Mouse (Mus musculus): ENCODE data around the gene Prmt3. TPM values are rescaled to one million over a fixed set of nuclear protein-coding genes. Genes with fewer than 3 reads are reported as not detected.

Prmt3 gene
- polyA plus RNA-seq, 2 experiments: 12.2 to 20.1 TPM

DNA sequence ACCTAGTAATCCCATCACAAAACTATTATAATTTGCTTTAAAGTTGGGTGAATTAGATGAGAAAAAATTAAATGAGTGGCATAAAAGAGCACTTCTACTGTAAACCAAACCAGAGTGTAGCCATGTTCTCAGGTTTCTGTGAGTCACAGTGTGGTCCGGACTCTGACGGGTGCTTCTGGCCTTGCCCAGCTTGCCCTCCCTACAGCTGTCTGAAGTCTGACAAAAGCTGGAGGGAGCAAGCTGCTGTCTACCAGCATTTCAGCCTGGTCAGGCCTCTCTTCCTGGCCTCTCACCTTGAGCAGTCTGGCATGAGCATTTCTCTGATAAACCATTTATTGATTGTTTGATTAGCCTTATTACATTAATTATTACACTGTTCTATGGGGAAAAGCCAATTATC is 69.8 kb downstream of the Prmt3 start:
- no peak overlapping the region for H3K4me3 ChIP-seq (ENCODE audit: insufficient read depth in 1 of 2, low read depth in 2 of 2, low read length in 2 of 2)
- H3K36me3 ChIP-seq (replicated peaks; ENCODE audit: control insufficient read depth, insufficient read depth, low read depth): 0 out of 2 replicates have a peak, but pooled peaks cover 4% of the 10 kb centered on the region
- ATAC-seq (ENCODE audit: insufficient read depth) (no peak), DNase-seq (ENCODE audit: low read depth in 3 of 3, low spot score in 3 of 3) (no peak)
- 86% methylated on average over 2 of the region's 2 CpGs for WGBS (ENCODE audit: insufficient replicate concordance)
- H3K27ac ChIP-seq: no peak overlapping the region
- no peak overlapping the region for H3K9ac ChIP-seq (replicated peaks)
- no peak overlapping the region for H3K4me2 ChIP-seq (ENCODE audit: low read depth)
- 0 out of 4 replicates have a peak, but pooled peaks cover 0 to 2% of the 10 kb centered on the region in 2 experiments for H3K4me1 ChIP-seq (replicated peaks; ENCODE audit: control insufficient read depth in 2 of 2, insufficient read depth in 2 of 2, low read length in 1 of 2)
- no peaks in the 10 kb centered on the region for H3K27me3 ChIP-seq (ENCODE audit: control insufficient read depth, insufficient read depth, low read length)
- TF ChIP-seq EP300 (IDR thresholded peaks at IDR 0.05; ENCODE audit: low read depth): no peak
- TF ChIP-seq CTCF (IDR thresholded peaks at IDR 0.05; ENCODE audit: low read depth): no peak
- H3K9me3 ChIP-seq (ENCODE audit: control insufficient read depth, low read length): no peaks in the 10 kb centered on the region

DNA sequence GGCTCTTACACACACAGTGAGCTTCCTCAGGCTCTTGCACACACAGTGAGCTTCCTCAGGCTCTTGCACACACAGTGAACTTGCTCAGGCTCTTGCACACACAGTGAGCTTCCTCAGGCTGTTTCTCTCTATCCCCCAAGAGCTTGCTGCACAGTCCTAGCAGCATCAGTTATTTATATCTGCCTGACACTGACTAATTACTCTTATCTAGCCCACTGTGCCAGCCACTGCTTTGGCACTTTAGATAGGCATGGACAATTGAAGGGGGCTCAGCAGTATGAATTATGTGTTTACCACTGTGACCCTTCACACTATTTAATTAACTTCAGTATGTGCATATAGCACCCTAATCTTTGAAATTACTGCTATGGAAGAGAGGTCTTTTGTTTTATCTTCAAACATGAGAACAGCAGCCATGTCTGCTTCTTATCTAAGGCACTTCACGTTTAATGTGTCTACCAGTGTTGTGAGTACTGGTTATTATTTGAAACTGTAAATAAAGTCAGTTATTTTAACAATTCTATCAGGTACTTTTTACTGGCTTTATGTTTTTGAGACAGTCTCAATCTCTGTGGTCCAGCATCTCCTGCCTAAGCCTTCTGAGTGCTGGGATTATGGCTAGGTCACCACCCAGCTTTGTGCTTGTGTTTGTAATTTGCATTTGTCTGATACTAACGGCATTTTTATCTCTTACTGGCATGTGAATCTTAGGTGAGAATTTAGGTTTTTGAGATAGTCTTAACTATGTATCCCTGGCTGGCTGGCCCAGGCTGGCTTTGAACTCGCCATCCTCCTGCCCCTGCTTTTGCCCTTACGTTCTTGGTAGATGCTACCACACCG is 75.4 kb downstream of the Prmt3 start:
- TF ChIP-seq EP300 (IDR thresholded peaks at IDR 0.05; ENCODE audit: low read depth): peak; percentile 43
- TF ChIP-seq CTCF (IDR thresholded peaks at IDR 0.05; ENCODE audit: low read depth): no peak
- Histone ChIP-seq H3K27me3 (ENCODE audit: control insufficient read depth, insufficient read depth, low read length) (no peaks in the 10 kb centered on the region), H3K27ac (no peak overlapping the region), H3K4me1 (replicated peaks; ENCODE audit: control insufficient read depth in 2 of 2, insufficient read depth in 2 of 2, low read length in 1 of 2) (peaks cover 0 to 5% of the 10 kb centered on the region in 2 experiments; a peak in 2 of 4 replicates), H3K4me2 (ENCODE audit: low read depth) (no peak overlapping the region), H3K4me3 (ENCODE audit: insufficient read depth in 1 of 2, low read depth in 2 of 2, low read length in 2 of 2) (no peak overlapping the region), H3K36me3 (replicated peaks; ENCODE audit: control insufficient read depth, insufficient read depth, low read depth) (peaks cover 6% of the 10 kb centered on the region), H3K9me3 (ENCODE audit: control insufficient read depth, low read length) (no peaks in the 10 kb centered on the region), H3K9ac (replicated peaks) (no peak overlapping the region)
- DNase-seq (ENCODE audit: low read depth in 3 of 3, low spot score in 3 of 3) (no peak), ATAC-seq (ENCODE audit: insufficient read depth) (peak; percentile 65; the same call in 1 of the 2 replicates)
- WGBS (ENCODE audit: insufficient replicate concordance): 36% methylated on average over 5 of the region's 5 CpGs

DNA sequence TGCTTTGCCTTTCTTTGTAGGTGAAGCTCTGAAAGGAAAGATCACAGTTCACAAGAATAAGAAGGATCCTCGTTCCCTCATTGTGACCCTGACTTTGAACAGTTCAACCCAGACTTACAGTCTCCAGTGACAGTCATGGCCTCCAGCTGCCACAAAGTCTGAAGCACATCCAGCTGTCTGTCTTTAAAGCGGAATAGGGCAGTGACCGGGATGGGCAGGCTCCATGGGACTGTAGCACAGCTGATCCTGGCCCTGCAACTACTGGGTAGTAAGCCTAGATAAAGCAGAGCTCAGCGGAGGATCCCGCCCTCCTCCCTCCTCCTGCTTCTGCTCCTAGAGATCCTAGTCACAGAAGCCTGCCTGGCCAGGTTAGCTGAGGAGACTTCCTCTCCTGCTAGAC is 79.2 kb downstream of the Prmt3 start:
- Histone ChIP-seq H3K36me3 (replicated peaks; ENCODE audit: control insufficient read depth, insufficient read depth, low read depth) (peaks cover 2% of the 10 kb centered on the region), H3K4me1 (replicated peaks; ENCODE audit: control insufficient read depth in 2 of 2, insufficient read depth in 2 of 2, low read length in 1 of 2) (peaks cover 0 to 5% of the 10 kb centered on the region in 2 experiments; a peak in 2 of 4 replicates), H3K9ac (replicated peaks) (no peak overlapping the region), H3K9me3 (ENCODE audit: control insufficient read depth, low read length) (no peaks in the 10 kb centered on the region), H3K27me3 (ENCODE audit: control insufficient read depth, insufficient read depth, low read length) (no peaks in the 10 kb centered on the region), H3K27ac (no peak overlapping the region), H3K4me3 (ENCODE audit: insufficient read depth in 1 of 2, low read depth in 2 of 2, low read length in 2 of 2) (no peak overlapping the region), H3K4me2 (ENCODE audit: low read depth) (no peak overlapping the region)
- no peak for TF ChIP-seq CTCF (IDR thresholded peaks at IDR 0.05; ENCODE audit: low read depth)
- TF ChIP-seq EP300 (IDR thresholded peaks at IDR 0.05; ENCODE audit: low read depth): no peak
- ATAC-seq (ENCODE audit: insufficient read depth): no peak
- 86% methylated on average over 5 of the region's 5 CpGs for WGBS (ENCODE audit: insufficient replicate concordance)
- DNase-seq (ENCODE audit: low read depth in 3 of 3, low spot score in 3 of 3): no peak

DNA sequence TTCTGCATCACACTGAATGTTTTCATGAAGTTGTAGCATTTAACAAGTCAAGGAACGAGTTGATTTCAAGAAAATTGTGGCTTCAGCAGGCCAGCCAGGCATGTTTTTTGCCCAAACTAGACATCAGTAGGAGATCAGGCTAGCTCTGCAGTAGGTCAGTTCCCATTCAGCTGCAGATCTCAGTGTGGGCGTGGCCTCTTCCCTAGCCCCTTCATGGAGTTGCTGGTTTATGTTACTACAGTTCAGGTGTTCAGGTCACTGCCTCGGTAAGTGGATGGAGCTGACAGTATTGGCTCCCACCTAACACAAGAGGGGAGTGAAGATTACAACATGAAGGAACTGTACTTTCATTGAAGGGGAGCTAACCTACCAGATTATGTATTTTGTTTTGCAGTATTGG is 80.1 kb downstream of the Prmt3 start:
- no peak for ATAC-seq (ENCODE audit: insufficient read depth)

DNA sequence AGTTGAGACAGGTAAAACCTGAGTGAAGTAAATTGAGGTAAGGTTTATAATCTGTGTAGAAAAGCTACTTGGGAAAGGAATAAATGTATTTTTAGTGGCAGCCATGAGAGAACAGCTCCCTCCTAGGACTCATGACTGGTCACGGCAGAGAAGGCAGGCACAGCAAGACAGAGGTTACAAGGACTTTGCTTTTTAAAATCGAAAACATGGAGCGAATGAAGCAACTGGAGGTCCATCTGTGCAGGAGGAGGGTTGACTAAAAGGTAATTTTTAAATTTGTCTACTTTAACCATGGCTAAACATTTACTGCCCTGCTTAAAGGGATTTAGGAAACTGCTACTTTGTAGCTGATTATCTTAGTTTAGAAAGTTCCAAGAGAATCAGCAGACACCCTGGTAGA is 81.7 kb downstream of the Prmt3 start:
- Histone ChIP-seq H3K4me2 (ENCODE audit: low read depth) (no peak overlapping the region), H3K27me3 (ENCODE audit: control insufficient read depth, insufficient read depth, low read length) (no peaks in the 10 kb centered on the region), H3K4me3 (ENCODE audit: insufficient read depth in 1 of 2, low read depth in 2 of 2, low read length in 2 of 2) (no peak overlapping the region), H3K27ac (no peak overlapping the region), H3K4me1 (replicated peaks; ENCODE audit: control insufficient read depth in 2 of 2, insufficient read depth in 2 of 2, low read length in 1 of 2) (no peaks in the 10 kb centered on the region), H3K9ac (replicated peaks) (no peak overlapping the region), H3K9me3 (ENCODE audit: control insufficient read depth, low read length) (no peaks in the 10 kb centered on the region), H3K36me3 (replicated peaks; ENCODE audit: control insufficient read depth, insufficient read depth, low read depth) (peaks cover 2% of the 10 kb centered on the region)
- WGBS (ENCODE audit: insufficient replicate concordance): 68% methylated on average over 3 of the region's 3 CpGs
- ATAC-seq (ENCODE audit: insufficient read depth) (no peak), DNase-seq (ENCODE audit: low read depth in 3 of 3, low spot score in 3 of 3) (no peak)
- TF ChIP-seq EP300 (IDR thresholded peaks at IDR 0.05; ENCODE audit: low read depth): no peak
- TF ChIP-seq CTCF (IDR thresholded peaks at IDR 0.05; ENCODE audit: low read depth): no peak

More for the DNA sequence above, 80.1 kb downstream of the Prmt3 start:
- Histone ChIP-seq H3K27ac (no peak overlapping the region), H3K27me3 (ENCODE audit: control insufficient read depth, insufficient read depth, low read length) (no peaks in the 10 kb centered on the region), H3K4me1 (replicated peaks; ENCODE audit: control insufficient read depth in 2 of 2, insufficient read depth in 2 of 2, low read length in 1 of 2) (peaks cover 0 to 2% of the 10 kb centered on the region in 2 experiments; a peak in 2 of 4 replicates), H3K9ac (replicated peaks) (no peak overlapping the region), H3K9me3 (ENCODE audit: control insufficient read depth, low read length) (no peaks in the 10 kb centered on the region), H3K36me3 (replicated peaks; ENCODE audit: control insufficient read depth, insufficient read depth, low read depth) (peaks cover 2% of the 10 kb centered on the region), H3K4me2 (ENCODE audit: low read depth) (no peak overlapping the region), H3K4me3 (ENCODE audit: insufficient read depth in 1 of 2, low read depth in 2 of 2, low read length in 2 of 2) (no peak overlapping the region)
- WGBS (ENCODE audit: insufficient replicate concordance): 64% methylated on average over 3 of the region's 3 CpGs
- TF ChIP-seq EP300 (IDR thresholded peaks at IDR 0.05; ENCODE audit: low read depth): no peak
- no peak for TF ChIP-seq CTCF (IDR thresholded peaks at IDR 0.05; ENCODE audit: low read depth)
- no peak for DNase-seq (ENCODE audit: low read depth in 3 of 3, low spot score in 3 of 3)
